Mouse (Mus musculus): ENCODE measurements around the gene Igdcc3. TPM values are rescaled to one million over a fixed set of nuclear protein-coding genes. Genes with fewer than 3 reads are reported as not detected.
A peak's percentile ranks its signal among the peaks of the same experiment; 100 is the strongest.
"Not testable (repeated sequence)": the region's sequence is repeated elsewhere in the genome, so short reads cannot be mapped to it uniquely, and the experiment has no call there.

Igdcc3 gene
- total RNA-seq, 2 experiments from 2014 or later, result 0.43 to 0.52 TPM

DNA sequence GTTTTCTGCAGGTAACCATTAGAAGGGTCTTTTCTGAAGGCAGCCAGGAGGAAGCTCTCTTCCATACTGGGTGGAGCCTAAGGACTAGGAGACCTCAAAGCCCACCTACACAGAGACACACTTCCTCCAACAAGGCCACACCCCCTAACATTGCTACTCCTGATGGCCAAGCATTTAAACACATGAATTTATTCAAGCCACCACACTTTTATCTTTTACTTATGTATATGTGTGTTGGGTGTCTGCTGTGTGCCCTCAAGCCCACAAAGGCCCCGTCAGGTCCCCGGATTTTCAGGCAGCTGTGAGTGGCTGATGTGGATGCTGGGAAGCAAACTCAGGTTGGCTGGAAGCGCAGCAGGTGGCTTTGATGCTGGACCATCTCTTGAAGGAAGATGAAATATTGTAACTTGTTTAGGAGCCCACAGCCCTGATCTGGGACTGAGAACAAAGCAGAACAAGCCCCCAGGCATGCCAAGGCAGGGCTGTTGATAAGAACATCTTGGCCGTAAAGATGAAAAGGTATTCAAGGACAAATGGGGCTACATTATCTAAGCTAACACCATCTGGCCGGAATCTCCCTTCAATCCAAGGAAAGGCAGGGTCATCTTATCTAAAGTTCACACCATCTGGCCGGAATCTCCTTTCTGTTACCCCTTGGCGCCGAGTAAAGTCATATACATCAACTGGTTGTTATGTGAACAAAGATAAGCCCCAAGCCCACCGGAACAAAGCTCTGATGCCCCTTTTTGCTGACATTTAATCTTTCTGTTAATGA, 66.2 kb downstream of the Igdcc3 start:
- DNase-seq, result not testable (repeated sequence)

DNA sequence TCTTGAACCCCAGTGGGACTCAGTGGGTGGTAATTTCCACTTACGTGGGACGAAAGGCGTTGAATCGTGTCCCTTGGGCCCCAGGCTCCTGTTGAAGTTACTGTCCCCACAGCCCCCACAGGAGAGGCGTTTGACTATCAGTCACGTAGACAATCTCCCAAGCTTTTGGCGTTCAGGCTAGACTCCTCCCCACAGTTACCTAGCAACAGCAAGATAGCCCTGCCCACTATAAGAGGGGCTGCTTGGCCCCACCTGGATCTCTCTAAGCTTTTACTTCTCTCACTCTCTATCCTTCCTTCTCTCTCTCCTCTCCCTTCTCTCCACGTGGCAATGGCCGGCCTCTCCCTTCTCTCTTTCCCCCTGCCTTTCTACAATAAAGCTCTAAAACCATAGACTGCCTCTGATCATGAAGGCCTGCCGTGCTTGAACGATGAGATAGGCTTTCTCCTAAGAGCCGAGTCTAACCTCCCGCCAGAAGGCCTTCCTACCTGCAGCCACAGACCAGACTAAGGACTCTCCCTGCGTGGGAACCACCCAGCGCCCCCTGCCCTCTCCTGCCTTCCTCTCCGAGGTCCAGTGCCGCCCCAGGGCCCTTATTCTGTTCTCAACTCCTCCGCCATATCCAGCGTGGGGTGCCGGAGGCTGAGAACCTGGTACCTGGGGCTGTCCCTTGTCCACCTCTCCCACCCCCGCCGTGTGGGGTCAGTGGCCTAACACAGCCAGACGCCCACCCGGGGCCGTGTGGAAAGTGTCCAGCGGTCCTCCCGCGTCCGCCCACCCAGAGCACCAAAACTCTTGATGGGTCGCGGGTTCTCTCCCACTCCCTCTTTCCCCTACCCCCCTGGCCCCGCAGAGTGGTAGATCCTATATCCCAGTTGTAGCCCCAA, 67.5 kb downstream of the Igdcc3 start:
- DNase-seq, result no peak

DNA sequence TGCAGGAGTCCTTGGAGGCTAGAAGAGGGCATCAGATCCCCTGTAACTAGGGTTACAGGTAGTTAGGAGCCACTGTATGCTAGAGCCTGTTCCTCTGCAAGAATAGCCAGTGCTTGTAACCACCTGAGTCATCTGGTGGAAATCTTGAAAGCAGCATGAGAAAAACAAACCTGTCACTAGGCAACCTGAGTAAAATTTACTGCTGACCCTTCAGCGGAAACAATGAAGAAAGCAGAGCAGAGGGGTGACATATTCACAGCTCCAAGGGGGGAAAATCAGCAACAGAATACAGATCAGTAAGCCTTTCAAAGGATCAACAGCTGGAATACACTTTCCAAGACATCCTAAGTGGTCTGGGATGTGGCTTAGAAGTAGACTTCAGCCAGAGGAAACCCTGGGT, 70.6 kb downstream of the Igdcc3 start:
- DNase-seq, result no peak

DNA sequence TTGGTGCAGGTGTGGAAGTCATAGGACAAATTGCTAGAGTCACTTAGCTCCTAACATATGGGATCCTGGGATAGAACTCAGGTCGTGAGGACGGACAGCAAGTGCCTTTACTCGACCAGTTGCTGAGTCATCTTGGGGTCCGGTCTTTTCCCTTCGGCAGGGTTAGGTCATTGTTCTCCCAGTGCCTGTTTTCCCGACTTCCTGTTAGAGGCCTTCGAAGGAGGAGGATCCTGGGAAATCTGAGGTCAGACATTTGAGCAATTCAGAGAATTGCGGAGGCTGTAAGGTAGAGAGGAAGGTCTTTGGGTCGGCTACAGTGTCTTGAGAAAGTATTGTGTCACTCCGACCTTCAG, 73.4 kb downstream of the Igdcc3 start:
- peak; percentile 48 for DNase-seq

DNA sequence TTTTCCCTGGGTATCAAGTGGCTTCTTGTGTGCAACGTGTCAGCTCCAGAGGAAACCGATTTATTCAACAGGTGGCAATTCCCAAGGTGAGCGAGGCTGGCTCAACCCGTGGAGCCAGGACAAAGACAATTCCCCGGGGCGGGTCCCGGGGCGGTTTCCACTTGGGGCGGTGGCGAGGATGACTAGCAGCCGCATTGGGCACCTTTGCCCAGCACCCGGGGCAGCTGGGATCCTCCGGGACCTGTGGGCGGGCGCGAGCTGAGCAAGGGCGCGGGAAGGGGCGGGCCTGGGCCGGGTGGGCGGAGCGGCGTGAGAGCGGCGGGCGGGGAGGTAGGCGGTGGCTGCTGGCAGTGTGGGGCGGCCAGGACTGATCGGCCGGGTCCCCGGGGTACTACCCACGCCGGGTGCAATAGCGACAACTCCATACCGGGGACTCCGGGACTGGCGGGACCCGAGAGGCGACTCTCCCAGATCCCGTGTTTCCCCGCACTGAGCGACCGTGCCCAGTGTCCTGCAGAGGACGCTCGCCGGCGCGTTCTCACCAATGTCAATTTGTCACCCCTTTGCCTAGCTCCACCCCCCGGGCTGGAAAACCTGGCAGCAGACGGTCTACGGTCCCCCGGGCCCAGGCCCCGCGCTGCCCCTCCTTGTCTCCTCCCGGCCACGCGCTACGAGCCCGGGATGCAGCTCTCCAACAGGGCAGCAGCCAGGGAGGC, 73.9 kb downstream of the Igdcc3 start:
- peak; percentile 90 for DNase-seq

DNA sequence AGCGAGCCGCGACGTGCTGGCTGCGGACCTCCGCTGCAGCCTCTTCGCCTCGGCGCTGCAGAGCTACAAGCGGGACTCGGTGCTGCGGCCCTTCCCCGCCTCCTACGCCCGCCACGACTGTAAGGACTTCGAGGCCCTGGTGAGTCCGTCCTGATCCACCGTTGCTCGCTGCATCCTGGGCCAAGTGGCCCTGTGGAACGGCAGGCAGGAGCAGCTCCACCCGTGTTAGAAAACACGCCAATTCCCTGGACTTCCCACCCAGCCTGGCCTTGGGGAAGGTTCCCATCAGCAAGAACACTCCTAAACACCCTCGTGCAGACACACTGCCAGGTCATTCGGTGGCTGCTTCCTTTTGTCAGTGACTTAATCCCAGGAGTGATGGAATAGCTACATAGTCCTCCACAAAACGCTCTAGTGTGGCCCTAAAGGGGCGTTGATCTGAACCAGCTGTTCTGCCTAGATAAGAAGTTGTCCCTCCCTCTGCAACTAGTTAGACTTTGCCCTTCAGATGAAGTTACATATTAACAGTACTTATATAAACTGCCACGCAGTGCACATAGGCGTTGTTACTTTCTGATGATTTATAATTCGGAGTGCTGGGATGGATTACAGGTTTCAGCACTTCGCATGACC, 74.6 kb downstream of the Igdcc3 start:
- no peak for DNase-seq

DNA sequence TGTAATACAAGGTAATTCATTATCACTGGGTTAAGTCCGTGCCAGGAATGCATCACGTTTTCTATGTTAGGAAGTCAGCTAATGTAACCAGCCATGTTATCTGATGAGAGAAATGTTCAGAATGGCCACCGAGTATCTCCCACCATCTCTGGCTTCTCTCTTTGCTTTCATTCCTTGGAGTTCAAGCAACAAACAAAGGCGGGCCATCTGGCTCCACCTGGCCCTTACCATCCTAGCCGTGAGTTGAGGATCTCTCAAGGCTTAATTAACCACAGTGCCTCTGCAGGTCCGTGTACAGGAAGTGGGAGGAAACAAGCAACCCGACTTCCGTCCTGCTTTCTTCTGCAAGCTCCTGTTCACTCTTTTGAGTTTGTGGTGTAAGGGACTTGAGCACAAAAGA, 76.0 kb downstream of the Igdcc3 start:
- no peak for DNase-seq

DNA sequence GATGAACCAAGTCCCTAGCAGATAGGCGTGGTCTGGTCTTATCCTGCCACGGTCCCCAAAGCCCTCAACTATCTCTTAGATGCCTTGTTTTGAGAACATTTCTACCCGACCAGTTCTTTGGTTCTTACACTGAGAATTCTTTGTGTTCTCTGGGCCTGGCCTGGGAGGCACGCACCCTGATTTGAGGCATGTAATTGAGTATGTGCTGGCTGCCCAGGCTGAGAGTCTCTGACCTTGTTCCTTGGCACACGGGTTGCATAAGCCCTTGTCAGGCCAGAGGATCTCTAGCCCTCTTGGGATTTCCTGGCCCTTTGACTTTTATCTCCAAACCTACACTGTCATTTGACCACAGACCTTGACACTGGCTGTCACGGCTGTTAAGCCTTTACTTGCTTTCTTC, 76.7 kb downstream of the Igdcc3 start:
- DNase-seq, result no peak

DNA sequence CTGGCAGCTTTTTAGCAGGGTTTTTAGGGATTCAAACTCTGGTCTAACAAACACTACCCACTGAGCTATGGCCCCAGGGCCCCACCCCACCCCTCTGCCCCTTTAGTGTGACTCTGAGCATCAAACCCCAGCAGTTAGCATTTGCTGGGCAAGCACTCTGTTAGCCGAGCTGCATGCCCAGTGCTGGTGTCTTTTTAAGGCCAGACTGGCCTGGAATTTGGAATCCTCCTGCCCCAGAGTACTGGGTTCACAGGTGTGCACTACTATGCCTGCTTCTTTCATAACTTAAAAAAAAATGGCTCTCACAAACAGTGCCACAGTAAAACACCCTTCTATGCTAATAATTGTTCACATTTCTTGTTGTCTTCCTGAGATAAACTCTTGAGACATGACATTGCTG, 77.9 kb downstream of the Igdcc3 start:
- DNase-seq, result no peak

DNA sequence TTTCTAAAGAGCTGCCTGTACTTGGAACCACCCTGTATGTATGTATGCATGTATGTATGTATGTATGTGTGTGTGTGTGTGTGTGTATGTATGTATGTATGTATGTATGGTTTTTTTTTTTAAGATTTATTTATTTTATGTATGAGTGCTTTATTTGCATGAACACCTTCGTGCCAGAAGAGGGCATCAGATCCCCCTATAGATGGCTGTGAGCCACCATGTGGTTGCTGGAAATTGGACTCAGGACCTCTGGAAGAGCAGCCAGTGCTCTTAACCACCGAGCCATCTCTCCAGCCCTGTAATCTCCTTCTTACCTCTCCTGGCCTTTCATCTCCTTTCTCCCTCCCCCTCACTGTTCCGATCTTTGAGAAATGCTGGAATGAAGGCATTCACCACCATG, 79.4 kb downstream of the Igdcc3 start:
- DNase-seq, result not testable (repeated sequence)

DNA sequence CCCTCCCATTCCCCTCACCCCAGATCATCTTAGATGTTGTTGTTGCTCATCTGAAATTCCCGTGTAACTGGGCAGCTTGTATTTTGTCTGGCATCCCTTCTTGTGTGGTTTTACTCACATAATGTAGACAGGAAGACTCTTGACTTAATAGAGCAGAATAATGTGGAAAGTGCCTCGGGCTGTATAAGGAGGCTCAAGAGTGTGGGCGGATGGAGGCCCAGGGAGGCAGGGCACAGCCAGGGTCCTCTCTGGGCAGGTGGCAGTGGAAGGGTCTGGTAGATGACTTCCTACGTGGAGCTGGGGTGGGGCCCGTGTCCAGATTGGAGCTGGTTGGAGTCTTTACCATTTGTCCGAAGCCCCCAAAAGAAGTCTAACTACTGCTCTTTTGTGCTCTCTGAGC, 82.9 kb downstream of the Igdcc3 start:
- no peak for DNase-seq

DNA sequence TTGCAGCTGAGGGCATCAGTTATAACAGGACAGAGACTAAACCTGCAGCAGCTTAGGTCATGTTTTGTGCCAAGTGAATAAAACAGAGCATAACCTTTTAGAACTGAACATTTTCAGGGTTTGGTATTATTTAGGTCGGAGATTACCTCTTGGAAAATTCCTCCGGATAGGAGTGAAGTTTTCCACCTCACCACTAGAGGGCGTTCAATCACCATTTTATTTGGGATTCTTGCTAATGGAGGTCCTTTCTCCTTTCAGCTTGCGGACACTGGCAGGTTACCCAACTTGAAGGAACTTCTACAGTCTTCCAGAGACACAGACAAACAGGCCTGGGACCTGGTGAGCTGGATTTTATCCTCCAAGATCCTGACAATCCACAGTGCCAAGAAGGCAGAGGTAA, 84.8 kb downstream of the Igdcc3 start:
- DNase-seq, result peak; percentile 55

DNA sequence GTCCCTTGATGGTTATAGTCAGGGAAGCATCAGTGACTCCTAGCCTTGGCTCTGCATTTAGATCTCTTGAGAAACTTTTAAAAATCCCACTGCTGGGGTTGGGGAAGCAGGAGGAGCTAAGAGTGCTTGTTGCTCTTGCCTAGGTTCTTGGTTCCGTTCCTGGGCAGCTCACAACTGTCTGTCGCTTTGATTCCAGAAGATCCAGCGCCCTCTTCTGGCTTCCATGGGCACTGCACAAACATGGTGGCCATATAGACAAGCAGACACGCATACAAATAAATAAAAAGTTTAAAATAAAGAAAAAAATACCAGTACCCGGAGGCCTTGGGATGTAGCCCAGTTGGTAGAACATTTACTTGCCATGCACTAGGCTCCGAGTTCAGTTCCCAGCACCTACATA, 89.3 kb downstream of the Igdcc3 start:
- no peak for DNase-seq

DNA sequence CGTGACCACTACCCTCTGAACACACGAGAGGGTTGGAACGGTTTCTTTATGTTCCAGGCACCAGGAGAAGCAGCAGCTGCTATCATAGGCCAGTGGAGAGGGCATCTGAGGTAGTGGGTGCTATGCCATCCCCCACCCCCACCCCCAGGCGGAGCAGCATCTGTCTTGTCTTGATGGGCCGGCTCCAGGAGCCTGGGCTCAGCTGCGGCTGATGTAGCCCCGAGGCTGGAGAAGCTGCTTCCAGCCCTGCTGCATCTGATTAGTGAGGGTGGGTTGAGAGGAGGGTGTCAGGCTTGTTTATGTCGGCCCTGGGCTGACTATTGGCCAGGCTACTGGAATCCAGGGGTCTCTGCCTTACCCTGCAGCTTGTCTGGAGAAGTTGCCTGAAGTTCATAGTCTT, 90.3 kb downstream of the Igdcc3 start:
- no peak for DNase-seq

DNA sequence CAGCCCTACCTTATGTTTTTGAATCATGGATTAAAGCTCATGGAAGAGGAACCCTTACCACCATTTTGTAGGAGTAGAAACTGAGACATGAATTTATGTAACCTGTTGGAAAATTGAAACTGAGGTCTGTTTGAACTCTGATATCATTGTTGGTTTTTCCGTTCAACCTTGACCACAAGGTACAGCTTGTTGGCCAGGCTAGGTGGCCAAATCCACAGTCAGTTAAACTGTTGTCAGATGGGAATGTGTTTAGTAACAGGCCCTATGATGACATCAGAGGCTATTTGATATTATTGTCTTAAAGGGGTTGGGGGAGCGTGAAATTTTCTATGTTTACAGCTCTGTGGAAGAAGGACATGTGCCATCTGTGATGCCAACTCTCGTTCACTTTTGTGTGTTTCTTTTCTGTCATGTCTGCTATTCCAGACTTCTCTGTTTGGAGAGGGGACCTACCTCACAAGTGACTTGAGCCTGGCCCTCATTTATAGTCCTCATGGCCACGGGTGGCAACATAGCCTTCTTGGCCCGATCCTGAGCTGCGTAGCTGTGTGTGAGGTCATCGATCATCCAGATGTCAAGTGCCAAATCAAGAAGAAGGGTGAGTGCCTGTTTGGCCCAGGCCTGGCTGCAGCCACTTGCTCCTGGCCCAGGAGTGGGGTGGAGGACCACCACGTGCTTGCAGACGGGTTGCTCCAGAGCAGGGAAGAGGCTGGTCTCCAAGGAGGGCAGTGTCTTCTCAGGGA, 92.4 kb downstream of the Igdcc3 start:
- DNase-seq, result no peak

DNA sequence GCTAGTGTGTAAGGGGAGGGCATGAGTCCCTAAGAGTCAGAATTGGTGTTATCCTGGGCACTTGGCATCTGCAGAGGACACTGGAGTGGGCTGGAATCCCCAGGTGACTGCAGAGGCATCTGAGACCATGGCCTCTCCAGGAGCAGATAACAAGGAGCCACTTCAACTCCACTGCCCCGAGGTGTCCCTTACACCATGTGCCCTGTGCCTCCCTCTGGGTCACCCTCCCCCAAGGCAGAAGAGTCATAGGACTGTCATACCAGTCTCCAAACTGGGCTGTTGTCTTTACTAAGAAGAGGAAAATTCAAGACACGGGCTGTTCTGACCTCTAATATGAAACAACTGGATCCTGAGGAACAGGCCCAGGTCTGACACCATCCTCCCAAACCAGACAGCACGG, 93.7 kb downstream of the Igdcc3 start:
- no peak for DNase-seq

Other genes starting within 250 kb of the Igdcc3 start
- under 1 TPM; 0.21 to 0.29 TPM for gene Slc24a1, start 189.6 kb upstream of the Igdcc3 start, total RNA-seq (2021)
- gene Ints14, start 180.3 kb upstream of the Igdcc3 start, total RNA-seq (2021), result 10 to 100 TPM; 28.0 to 28.2 TPM
- 10 to 100 TPM; 21.0 to 23.2 TPM for gene Hacd3, start 119.5 kb upstream of the Igdcc3 start, total RNA-seq (2021)
- gene Dpp8, start 108.8 kb upstream of the Igdcc3 start, total RNA-seq (2021), result 10 to 100 TPM; 65.2 to 71.0 TPM
- 10 to 100 TPM; 13.9 to 16.5 TPM for gene Igdcc4, start 39.7 kb upstream of the Igdcc3 start, total RNA-seq (2021)
- 1 to 10 TPM; 3.7 to 3.8 TPM for gene Parp16, start 54.2 kb downstream of the Igdcc3 start, total RNA-seq (2021)
- gene Cilp, start 124.0 kb downstream of the Igdcc3 start, total RNA-seq (2021), result 1 to 10 TPM; 1.4 to 1.5 TPM
- 10 to 100 TPM; 50.7 to 53.1 TPM for gene Clpx, start 153.1 kb downstream of the Igdcc3 start, total RNA-seq (2021)
- gene Pdcd7, start 204.9 kb downstream of the Igdcc3 start, total RNA-seq (2021), result 10 to 100 TPM; 12.1 to 13.2 TPM
- under 1 TPM in 1 of 2 experiments, not detected in 1; 0.36 TPM for gene Ubap1l, start 219.9 kb downstream of the Igdcc3 start, total RNA-seq (2021)

Measured in heart, postnatal 4 days (tissue).